Mouse (Mus musculus): ENCODE measurements at regions not wholly inside any gene's neighbourhood (a gene's known extent, or its start where the extent isn't known, plus 50 kb on each side); places are given as distances from the start of the nearest gene placed in this dataset.

DNA sequence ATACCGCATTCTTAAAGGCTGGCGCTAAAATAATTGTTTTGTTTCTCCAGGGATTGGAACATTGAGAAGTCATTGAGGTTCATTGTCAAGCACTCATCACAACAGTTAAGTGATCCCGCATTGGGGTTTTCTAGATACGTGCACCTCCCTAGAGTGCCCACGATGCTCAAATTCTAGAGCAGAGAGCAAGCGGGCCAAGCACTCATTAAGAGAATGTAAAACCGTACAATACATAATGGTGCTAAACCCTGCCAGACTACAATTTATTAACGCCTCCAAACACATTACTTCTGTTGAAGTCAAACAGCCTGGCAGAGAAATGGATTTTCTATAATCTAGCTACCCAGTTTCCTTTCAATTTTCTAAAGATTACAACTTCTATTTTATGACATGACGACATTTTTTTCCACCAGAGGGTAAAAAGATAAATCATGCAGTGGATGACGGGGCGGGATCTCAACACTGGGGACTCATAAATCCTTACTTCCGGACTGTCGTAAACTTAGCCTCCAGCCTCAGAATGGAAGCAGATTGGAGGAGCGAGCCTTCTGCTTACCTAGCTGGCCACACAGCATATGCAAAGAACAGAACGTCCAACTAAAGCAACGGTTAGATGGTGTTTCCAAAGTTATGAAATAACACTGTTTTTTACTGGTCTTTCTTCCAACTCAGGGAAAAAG is 482.8 kb downstream of the Rps29 start:
- Histone ChIP-seq H3K27me3 (no peaks in the 10 kb centered on the region), H3K4me2 (no peak overlapping the region), H3K9me3 (no peaks in the 10 kb centered on the region), H3K4me3 (no peak overlapping the region), H3K36me3 (no peaks in the 10 kb centered on the region), H3K27ac (no peak overlapping the region), H3K9ac (no peak overlapping the region), H3K4me1 (no peaks in the 10 kb centered on the region)
- 89% methylated on average over 16 of the region's 16 CpGs for WGBS
- no peak for ATAC-seq (ENCODE audit: insufficient number of reproducible peaks, insufficient read depth, low FRiP score, low TSS enrichment, low read depth)

DNA sequence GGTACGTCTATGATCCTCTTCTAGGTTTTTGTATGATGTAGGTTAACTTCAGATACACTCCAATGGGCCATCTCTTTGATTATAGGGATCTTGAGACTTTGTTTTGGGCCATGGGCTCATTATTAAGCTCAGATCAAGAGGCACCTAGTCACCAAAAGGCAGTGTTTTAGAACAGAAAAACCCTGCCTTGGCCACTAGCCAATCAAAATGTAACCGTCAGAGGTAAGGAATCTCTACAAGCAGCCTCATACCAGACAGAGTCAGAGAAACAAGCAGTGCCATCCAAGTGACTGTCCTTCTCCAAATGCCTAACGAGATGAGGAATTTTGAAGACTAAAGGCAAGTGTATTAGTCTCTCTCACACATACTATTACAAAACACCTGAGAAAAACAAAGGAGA is 487.0 kb downstream of the Rps29 start:
- no peak for ATAC-seq (ENCODE audit: insufficient number of reproducible peaks, insufficient read depth, low FRiP score, low TSS enrichment, low read depth)
- H3K4me1 ChIP-seq, result no peaks in the 10 kb centered on the region
- no peaks in the 10 kb centered on the region for H3K9me3 ChIP-seq
- H3K4me3 ChIP-seq, result no peak overlapping the region
- H3K27ac ChIP-seq, result no peak overlapping the region
- no peak overlapping the region for H3K4me2 ChIP-seq
- no peak overlapping the region for H3K9ac ChIP-seq
- WGBS, result 80% methylated on average over 3 of the region's 3 CpGs
- no peaks in the 10 kb centered on the region for H3K27me3 ChIP-seq
- H3K36me3 ChIP-seq, result no peaks in the 10 kb centered on the region

DNA sequence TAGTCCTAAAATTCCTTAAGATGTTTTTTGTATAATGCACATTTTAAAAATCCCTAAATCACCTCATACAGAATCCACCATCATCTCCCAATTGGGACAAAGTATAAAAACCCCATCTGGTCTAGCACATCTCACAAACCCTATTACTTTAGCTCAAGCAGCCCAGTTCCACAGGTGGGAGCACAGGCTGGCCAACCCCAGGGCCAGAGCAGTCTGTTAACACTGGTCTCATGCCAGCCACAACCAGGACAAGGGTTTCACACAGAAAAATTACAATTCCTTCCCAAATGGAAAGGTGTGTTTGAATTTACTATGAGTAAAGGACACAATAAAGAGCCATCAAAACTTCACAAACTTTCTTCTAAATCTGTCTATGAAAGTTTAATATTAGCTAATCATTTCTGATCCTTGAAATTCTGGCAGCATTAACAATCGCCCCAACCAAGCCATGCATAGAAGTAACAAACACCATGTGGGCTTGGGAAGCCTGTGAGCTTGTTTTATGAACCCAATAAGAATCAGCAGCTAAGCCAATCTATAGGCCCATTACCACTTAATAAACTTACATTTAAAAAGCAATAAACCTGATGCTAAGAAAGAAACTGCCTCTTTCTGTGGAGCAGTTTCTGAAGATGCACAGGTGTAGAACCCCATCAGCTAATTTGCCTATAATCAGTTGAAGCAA is 512.9 kb downstream of the Rps29 start:
- ATAC-seq (ENCODE audit: insufficient number of reproducible peaks, insufficient read depth, low FRiP score, low TSS enrichment, low read depth), result no peak
- Histone ChIP-seq H3K27me3 (no peaks in the 10 kb centered on the region), H3K36me3 (no peaks in the 10 kb centered on the region), H3K9ac (no peak overlapping the region), H3K4me1 (no peaks in the 10 kb centered on the region), H3K4me3 (no peak overlapping the region), H3K9me3 (no peaks in the 10 kb centered on the region), H3K27ac (no peak overlapping the region), H3K4me2 (no peak overlapping the region)
- WGBS, result 84% methylated on average over 1 of the region's 1 CpGs

DNA sequence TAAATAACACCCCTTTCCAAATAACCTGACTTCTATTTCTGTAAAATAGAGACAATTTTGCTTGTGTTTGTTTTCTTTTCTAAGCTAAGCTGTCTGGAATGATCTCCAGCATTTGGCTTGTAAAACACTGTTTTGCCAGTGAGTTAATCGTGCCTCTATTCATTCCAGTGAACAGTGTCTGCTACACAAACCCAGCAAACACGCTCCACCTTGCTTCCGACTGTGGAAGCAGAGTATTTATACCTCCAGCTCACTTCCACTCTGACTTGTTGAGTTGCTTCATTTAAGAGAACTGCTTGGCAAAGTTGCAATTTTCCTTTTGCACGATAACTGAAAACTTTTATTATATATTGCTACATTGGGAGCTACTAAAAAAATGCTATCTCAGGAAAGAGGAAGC is 515.3 kb downstream of the Rps29 start:
- no peak overlapping the region for H3K4me3 ChIP-seq
- no peak overlapping the region for H3K27ac ChIP-seq
- H3K36me3 ChIP-seq, result no peaks in the 10 kb centered on the region
- WGBS, result 80% methylated on average over 4 of the region's 4 CpGs
- no peak overlapping the region for H3K4me2 ChIP-seq
- no peak overlapping the region for H3K9ac ChIP-seq
- ATAC-seq (ENCODE audit: insufficient number of reproducible peaks, insufficient read depth, low FRiP score, low TSS enrichment, low read depth), result no peak
- H3K9me3 ChIP-seq, result no peaks in the 10 kb centered on the region
- no peaks in the 10 kb centered on the region for H3K27me3 ChIP-seq
- no peaks in the 10 kb centered on the region for H3K4me1 ChIP-seq

DNA sequence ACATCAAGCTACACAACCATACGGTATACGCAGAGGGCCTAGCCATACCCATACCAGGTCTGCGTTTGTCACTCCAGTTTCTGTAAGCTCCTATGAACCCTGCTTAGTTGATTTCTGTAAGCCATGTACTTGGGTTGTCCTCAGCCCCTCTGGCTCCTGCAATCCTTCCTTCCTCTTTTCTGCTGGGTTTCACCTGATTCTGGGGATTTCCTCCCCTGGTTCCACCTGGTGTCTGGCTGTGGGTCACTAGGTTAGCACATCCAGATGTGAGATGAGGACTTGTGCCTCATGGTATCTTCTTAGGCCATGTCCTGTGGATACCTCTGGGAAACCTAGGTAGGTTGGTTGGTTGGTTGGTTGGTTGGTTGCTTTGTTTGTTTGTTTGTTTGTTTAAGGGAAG is 526.5 kb downstream of the Rps29 start:
- no peak for ATAC-seq (ENCODE audit: insufficient number of reproducible peaks, insufficient read depth, low FRiP score, low TSS enrichment, low read depth)
- 97% methylated on average over 3 of the region's 3 CpGs for WGBS
- no peak overlapping the region for H3K4me2 ChIP-seq

DNA sequence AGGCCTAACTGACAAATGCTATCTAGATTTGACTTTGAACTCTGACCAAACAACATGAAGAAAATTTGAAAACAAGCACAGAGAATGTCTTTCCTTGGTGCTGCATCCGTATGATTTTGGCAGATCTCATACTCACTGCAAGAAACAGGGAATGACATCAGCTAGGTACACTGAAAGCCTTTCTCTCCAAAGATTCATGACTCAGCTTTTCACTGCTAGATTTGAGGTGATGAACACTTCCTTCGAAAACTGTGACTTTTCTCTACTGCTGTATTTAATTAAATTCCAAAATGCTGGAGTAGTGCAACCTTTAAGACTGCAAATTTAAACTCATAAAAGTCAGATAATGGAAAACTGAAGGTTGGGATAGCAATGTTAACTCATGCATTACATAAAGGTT is 540.6 kb downstream of the Rps29 start:
- Histone ChIP-seq H3K4me3 (no peak overlapping the region), H3K4me2 (no peak overlapping the region), H3K9ac (no peak overlapping the region), H3K27ac (no peak overlapping the region), H3K27me3 (no peaks in the 10 kb centered on the region), H3K4me1 (no peaks in the 10 kb centered on the region), H3K36me3 (no peaks in the 10 kb centered on the region), H3K9me3 (no peaks in the 10 kb centered on the region)
- 64% methylated on average over 2 of the region's 2 CpGs for WGBS
- no peak for ATAC-seq (ENCODE audit: insufficient number of reproducible peaks, insufficient read depth, low FRiP score, low TSS enrichment, low read depth)

More for the DNA sequence above, 526.5 kb downstream of the Rps29 start:
- no peak overlapping the region for H3K4me3 ChIP-seq
- H3K27me3 ChIP-seq, result no peaks in the 10 kb centered on the region
- H3K9me3 ChIP-seq, result no peaks in the 10 kb centered on the region
- H3K27ac ChIP-seq, result no peak overlapping the region
- no peak overlapping the region for H3K9ac ChIP-seq
- peaks cover 9% of the 10 kb centered on the region for H3K4me1 ChIP-seq
- no peaks in the 10 kb centered on the region for H3K36me3 ChIP-seq

DNA sequence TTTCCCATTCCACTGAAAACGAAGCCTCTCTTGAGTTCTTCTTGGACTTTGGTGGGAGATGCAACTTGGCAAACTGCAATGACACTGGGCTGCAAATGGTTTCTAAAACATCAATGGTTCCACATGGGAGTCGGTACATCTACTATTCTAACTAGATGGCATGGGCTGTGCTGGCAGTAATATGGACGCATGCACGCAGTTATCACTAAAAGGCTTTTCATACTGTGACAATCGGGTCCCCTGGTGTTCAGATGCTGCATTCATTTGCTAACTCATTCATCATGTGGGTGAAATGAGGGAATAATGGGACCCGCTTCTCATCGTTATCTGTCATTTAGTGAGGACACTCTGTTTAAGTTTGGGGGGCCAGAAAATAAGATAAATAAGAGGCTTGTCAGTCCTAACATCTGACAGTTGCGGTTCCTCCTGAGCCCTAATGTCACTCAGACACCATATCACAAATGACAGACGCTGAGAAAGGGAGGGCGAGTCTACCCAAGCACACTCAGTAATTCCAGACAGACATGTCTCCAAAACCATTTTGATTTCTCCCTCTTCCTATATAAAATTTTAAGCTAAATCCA is 553.5 kb downstream of the Rps29 start:
- Histone ChIP-seq H3K4me2 (no peak overlapping the region), H3K9ac (no peak overlapping the region), H3K4me1 (no peaks in the 10 kb centered on the region), H3K27me3 (no peaks in the 10 kb centered on the region), H3K36me3 (no peaks in the 10 kb centered on the region), H3K9me3 (no peaks in the 10 kb centered on the region), H3K4me3 (no peak overlapping the region), H3K27ac (no peak overlapping the region)
- no peak for ATAC-seq (ENCODE audit: insufficient number of reproducible peaks, insufficient read depth, low FRiP score, low TSS enrichment, low read depth)
- WGBS, result 83% methylated on average over 10 of the region's 10 CpGs

DNA sequence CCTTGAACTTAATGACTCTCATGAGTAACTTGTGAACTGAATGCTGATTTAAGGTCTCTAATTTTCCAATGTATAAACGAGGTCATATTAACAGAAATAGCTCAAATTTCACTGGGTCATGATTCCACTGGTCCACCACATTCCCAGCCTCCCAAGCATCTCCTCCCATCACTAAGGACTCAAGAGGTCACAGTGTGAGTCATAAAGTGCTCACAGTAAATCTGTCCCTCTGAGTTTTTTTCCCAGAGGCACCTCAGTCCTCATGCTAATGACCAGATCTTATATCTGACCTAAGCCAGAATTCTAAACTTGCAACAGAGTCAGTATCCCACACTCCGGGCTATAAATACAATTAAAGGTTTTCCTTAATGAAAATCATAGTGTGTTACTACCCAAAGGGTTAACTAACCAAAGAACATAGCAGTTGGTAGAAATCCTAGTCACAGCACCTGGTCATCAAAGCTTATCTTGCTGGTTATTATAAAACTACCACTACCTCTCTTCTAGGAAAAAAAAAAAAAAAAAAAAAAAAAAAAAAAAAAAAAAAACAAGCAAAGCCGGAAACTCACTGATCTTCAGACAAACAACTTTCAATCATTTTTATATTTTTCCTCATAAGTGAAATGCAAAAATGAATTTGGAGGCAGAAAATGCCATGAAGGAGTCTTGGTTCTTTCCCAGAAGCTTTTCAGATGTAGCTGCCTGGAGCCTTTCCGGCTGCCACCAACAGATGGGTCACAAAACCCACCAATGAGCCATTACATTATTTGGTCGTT is 554.3 kb downstream of the Rps29 start:
- H3K27me3 ChIP-seq, result no peaks in the 10 kb centered on the region
- ATAC-seq (ENCODE audit: insufficient number of reproducible peaks, insufficient read depth, low FRiP score, low TSS enrichment, low read depth), result no peak
- no peak overlapping the region for H3K9ac ChIP-seq
- H3K4me2 ChIP-seq, result no peak overlapping the region
- no peaks in the 10 kb centered on the region for H3K9me3 ChIP-seq
- 80% methylated on average over 5 of the region's 5 CpGs for WGBS
- H3K27ac ChIP-seq, result no peak overlapping the region
- no peaks in the 10 kb centered on the region for H3K36me3 ChIP-seq
- H3K4me3 ChIP-seq, result no peak overlapping the region
- no peaks in the 10 kb centered on the region for H3K4me1 ChIP-seq

DNA sequence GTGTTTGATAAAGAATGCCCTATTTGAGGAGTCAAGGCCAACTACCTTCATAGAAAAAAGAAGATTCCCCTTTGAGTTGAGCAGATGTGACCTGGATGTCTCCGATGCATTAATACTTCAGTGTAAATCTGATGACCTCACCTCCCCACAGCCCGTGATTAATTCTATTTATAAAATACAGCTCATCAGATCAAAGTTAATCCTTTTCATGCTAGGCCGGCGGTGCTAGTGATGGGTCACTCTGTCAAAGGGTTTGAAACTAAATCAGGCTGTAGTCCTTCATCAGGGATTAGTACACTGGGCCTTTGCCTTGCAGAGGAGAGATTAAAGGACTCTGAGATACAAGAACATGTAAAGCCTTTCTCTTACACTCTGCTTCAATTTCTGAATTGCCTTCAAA is 556.3 kb downstream of the Rps29 start:
- ATAC-seq (ENCODE audit: insufficient number of reproducible peaks, insufficient read depth, low FRiP score, low TSS enrichment, low read depth), result no peak
- no peaks in the 10 kb centered on the region for H3K9me3 ChIP-seq
- WGBS, result 75% methylated on average over 4 of the region's 4 CpGs

DNA sequence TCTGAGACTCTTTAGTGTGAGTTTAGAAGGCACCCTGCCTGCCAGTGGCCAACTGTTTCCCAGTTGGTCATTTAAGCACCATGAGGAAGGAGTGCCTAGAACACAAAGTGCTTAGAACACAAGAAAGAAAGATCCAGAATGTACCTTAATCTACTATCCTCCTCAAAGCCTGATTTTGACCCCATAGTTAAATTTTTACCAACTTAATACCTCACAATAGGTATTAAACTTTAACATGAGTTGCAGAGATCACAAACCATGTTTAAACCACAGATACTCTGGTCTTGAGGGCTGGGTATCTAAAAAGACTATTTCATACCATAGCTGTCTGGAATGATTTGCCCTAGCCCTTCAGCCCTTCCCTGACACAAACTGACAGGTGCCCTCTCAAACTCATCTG is 557.6 kb downstream of the Rps29 start:
- Histone ChIP-seq H3K27me3 (no peaks in the 10 kb centered on the region), H3K9me3 (no peaks in the 10 kb centered on the region), H3K4me2 (no peak overlapping the region), H3K4me1 (no peaks in the 10 kb centered on the region), H3K36me3 (no peaks in the 10 kb centered on the region), H3K9ac (no peak overlapping the region), H3K4me3 (no peak overlapping the region), H3K27ac (no peak overlapping the region)
- no peak for ATAC-seq (ENCODE audit: insufficient number of reproducible peaks, insufficient read depth, low FRiP score, low TSS enrichment, low read depth)

More for the DNA sequence above, 556.3 kb downstream of the Rps29 start:
- Histone ChIP-seq H3K36me3 (no peaks in the 10 kb centered on the region), H3K9ac (no peak overlapping the region), H3K27me3 (no peaks in the 10 kb centered on the region), H3K27ac (no peak overlapping the region), H3K4me2 (no peak overlapping the region), H3K4me3 (no peak overlapping the region), H3K4me1 (no peaks in the 10 kb centered on the region)

DNA sequence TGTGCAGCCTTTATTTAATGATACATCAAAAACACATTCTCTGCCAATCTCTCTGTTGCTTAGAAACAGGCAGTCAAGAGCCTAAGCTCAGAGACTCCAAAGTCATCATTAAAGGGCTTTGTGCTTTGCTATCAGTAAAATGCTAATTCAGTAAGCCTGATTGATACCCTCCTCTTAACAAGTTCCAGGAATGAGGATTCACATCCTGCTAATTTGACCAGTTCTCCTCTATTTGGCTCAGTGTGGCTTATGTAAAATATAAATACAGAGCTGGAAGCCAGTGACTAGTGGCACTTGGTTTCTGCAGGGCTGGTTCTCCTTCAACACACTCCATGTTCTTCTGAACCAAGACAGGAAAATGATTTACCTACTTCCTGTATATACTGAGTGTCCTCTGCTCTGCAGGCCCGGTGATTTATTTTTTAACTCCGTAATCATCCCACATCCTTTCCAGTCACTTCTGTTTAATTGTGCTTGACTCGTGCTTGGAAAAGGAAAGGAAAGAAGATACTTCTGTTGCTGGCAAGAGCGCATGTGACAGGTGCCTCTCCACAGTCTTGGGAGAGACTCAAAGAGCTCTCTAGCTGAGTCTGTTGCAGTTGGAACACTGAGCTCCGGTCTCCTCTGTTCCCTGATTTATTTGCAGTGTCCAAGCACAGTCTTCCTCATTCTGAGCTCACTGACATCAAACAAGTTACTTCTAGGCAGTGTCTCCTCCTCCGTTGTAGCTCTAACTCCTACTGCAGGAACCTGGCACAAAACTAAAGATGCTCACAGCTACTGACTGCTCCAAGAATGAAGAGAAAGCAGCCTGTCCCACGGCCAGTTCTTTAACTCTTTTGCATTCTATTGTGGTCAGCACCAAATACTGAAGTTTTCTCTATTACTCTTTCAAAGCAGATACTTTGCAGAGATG is 559.0 kb downstream of the Rps29 start:
- no peaks in the 10 kb centered on the region for H3K9me3 ChIP-seq
- H3K9ac ChIP-seq, result no peak overlapping the region
- WGBS, result 64% methylated on average over 7 of the region's 7 CpGs
- no peak overlapping the region for H3K4me3 ChIP-seq
- H3K36me3 ChIP-seq, result no peaks in the 10 kb centered on the region
- H3K4me1 ChIP-seq, result no peaks in the 10 kb centered on the region
- no peak overlapping the region for H3K4me2 ChIP-seq
- H3K27me3 ChIP-seq, result no peaks in the 10 kb centered on the region
- no peak for ATAC-seq (ENCODE audit: insufficient number of reproducible peaks, insufficient read depth, low FRiP score, low TSS enrichment, low read depth)
- H3K27ac ChIP-seq, result no peak overlapping the region
